Mouse (Mus musculus) neural tube, embryonic 10.5 days (tissue): ENCODE measurements around the gene Nlrp9c.
"Not testable (repeated sequence)": the region's sequence is repeated elsewhere in the genome, so short reads cannot be mapped to it uniquely, and the experiment has no call there.

Experiments
- DNase-seq: peaks from one replicate; pipeline ENCODE4 v3.0.0-alpha.2; 2017; ENCODE audit warnings: low spot score; ENCODE audit errors: extremely low spot score

Nlrp9c gene

GRCm38 (mm10) chr7:26403600-26403999 is at the start of gene Nlrp9c:
Gene Nlrp9c, minus strand, starts transcription at chr7:26403700.
- DNase-seq, result not testable (repeated sequence)

- no peak for DNase-seq
Observed at GRCm38 (mm10) chr7:26434813-26435212, 31.3 kb upstream of the Nlrp9c start, which contains the start of gene Nlrp4a. Gene Nlrp4a, plus strand, starts transcription at chr7:26435113.

- DNase-seq, result not testable (repeated sequence)
Observed at GRCm38 (mm10) chr7:26391811-26392210, 11.7 kb downstream of the Nlrp9c start.

GRCm38 (mm10) chr7:26391137-26391536 is 12.4 kb downstream of the Nlrp9c start:
- DNase-seq, result not testable (repeated sequence)

- DNase-seq, result not testable (repeated sequence)
Observed at GRCm38 (mm10) chr7:26386691-26387090, 16.8 kb downstream of the Nlrp9c start.

- DNase-seq, result no peak
Observed at GRCm38 (mm10) chr7:26380807-26381206, 22.7 kb downstream of the Nlrp9c start.

GRCm38 (mm10) chr7:26373221-26373620 is 30.3 kb downstream of the Nlrp9c start:
- not testable (repeated sequence) for DNase-seq

- not testable (repeated sequence) for DNase-seq
Observed at GRCm38 (mm10) chr7:26356719-26357118, 46.8 kb downstream of the Nlrp9c start.

- not testable (repeated sequence) for DNase-seq
Observed at GRCm38 (mm10) chr7:26352258-26352657, 51.2 kb downstream of the Nlrp9c start.

- DNase-seq, result not testable (repeated sequence)
Observed at GRCm38 (mm10) chr7:26350177-26350576, 53.3 kb downstream of the Nlrp9c start.

- DNase-seq, result not testable (repeated sequence)
Observed at GRCm38 (mm10) chr7:26320361-26320760, 83.1 kb downstream of the Nlrp9c start.

- not testable (repeated sequence) for DNase-seq
Observed at GRCm38 (mm10) chr7:26315809-26316208, 87.7 kb downstream of the Nlrp9c start.

- DNase-seq, result not testable (repeated sequence)
Observed at GRCm38 (mm10) chr7:26315194-26315593, 88.3 kb downstream of the Nlrp9c start.

GRCm38 (mm10) chr7:26311786-26312185 is 91.7 kb downstream of the Nlrp9c start:
- DNase-seq, result not testable (repeated sequence)

GRCm38 (mm10) chr7:26306926-26307325 is 96.6 kb downstream of the Nlrp9c start, which contains the start of gene Cyp2a4:
Gene Cyp2a4, plus strand, starts transcription at chr7:26307169.
- not testable (repeated sequence) for DNase-seq

- not testable (repeated sequence) for DNase-seq
Observed at GRCm38 (mm10) chr7:26303429-26304166, 99.9 kb downstream of the Nlrp9c start.
